Mouse (Mus musculus): Measurements from ENCODE around the gene Rab39b.

Gene Rab39b

DNA sequence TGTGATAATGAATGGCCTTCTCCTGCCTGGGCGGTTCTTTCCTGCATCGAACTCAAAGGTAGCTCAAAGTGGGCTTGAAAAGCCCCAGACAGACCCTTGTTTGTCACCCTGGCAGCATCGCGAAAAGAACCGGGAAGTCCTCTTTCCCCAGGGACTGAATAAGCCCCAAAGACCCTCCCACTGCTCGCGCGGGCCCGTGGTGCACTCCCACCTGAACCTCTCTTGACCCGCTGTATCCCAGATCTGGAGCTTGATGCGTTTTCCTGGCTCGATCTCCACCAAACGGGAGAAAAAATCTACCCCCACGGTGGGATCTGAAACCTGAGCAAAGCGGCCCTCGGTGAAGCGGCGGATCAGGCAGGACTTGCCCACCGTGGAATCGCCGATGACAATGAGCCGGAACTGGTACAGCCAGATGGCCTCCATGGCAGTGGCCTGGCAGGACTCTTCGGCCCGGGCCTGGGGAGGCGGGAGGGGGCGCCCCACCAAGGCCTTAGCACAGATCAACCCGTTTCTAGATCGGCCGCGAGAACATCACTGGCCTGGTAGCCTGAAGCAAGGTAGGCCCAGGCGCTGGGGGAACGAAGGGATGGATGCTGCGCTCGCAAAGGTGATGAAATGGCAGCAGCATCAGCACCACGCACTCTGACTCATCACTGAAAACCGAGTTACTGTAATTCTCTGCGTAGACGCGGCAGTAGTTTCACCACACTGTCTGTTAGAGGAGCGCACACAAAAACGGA is at the start of gene Rab39b:
Gene Rab39b, minus strand, starts transcription at position 650 of the 743 bp plus-strand sequence.
- no peak for DNase-seq (ENCODE audit: low read depth, low spot score)

DNA sequence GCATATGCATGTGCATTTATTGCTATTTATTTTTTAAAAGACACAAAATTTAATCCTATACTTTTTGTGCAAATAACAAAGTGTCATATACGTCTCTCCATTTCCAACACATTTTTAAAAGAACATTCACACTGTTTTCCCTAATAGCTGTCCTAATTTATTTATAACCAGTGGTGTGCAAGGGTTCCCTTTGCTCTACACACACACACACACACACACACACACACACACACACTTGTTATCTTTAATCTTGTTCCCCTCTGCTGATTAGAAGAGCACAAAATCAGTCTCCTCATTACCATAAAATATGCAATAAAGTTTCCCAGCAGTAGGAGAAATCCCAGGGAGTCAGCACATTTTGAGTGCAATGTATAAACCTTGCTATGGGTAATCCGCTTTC is 508 bp upstream of the Rab39b start:
- no peak for DNase-seq (ENCODE audit: low read depth, low spot score)

All from A20 (cell line).